Mouse (Mus musculus) left cerebral cortex, adult 6 months (tissue): ENCODE results near the gene Fam50a. TPM values are rescaled to one million over a fixed set of nuclear protein-coding genes. Genes with fewer than 3 reads are reported as not detected.

Source experiments
- long read RNA-seq, 2 experiments: library from polyadenylated mRNA; unstranded; transcript quantifications; one replicate each; pipeline ENCODE4 v2.0.0; 2019 to 2020
- polyA plus RNA-seq: library from polyadenylated mRNA; unstranded; fragments of <200 nt; fragmentation: Nextera tagmentation; gene quantifications from 2 replicates; pipeline ENCODE4 v1.2.3, GENCODE M21; 2021

Gene Fam50a
- polyA plus RNA-seq = 26.7 and 27.5 TPM in 2 replicates
- long read RNA-seq, experiment 1, transcript Fam50a-202 (11 exons, 1,918 nt) = minor isoform, 6 of 109 reads
- long read RNA-seq, experiment 1, transcript Fam50a-201 (13 exons, 1,383 nt) = major isoform, 63 of 109 reads
- long read RNA-seq, experiment 1, partial matches to known transcripts = 5 of 109 reads
- long read RNA-seq, experiment 1, other reads (novel, unspliced or antisense) = 35 of 109 reads
- long read RNA-seq, experiment 2, transcript Fam50a-201 (13 exons, 1,383 nt) = major isoform, 21 of 40 reads
- long read RNA-seq, experiment 2, partial matches to known transcripts = 13 of 40 reads
- long read RNA-seq, experiment 2, other reads (novel, unspliced or antisense) = 6 of 40 reads

GRCm38 (mm10) chrX:74312540-74313464 is at the start of gene Fam50a:
TSS of gene Fam50a (plus strand) at chrX:74313033.

GRCm38 (mm10) chrX:74270062-74270901 is 42.6 kb upstream of the Fam50a start, which contains the start of gene Rpl10:
TSS of gene Rpl10 (plus strand) at chrX:74270812.

GRCm38 (mm10) chrX:74281732-74282394 is 31.0 kb upstream of the Fam50a start, which contains the start of the genes Taz and Dnase1l1:
TSS of gene Taz (plus strand) at chrX:74281912.
TSS of gene Dnase1l1 (minus strand) at chrX:74282337.

GRCm38 (mm10) chrX:74296538-74297448 is 16.0 kb upstream of the Fam50a start, which contains the start of gene Atp6ap1:
TSS of gene Atp6ap1 (plus strand) at chrX:74297097.

GRCm38 (mm10) chrX:74304867-74305700 is 7.7 kb upstream of the Fam50a start, which contains the start of gene Gdi1:
TSS of gene Gdi1 (plus strand) at chrX:74304998.

GRCm38 (mm10) chrX:74328725-74329161 is 15.9 kb downstream of the Fam50a start, which contains the start of gene Plxna3:
TSS of gene Plxna3 (plus strand) at chrX:74329066.

GRCm38 (mm10) chrX:74353467-74353770 is 40.6 kb downstream of the Fam50a start, which contains the start of gene Lage3:
TSS of gene Lage3 (minus strand) at chrX:74353618.

Other genes starting within 250 kb of the Fam50a start
- 0.23 and 1.2 TPM in 2 replicates for gene Opn1mw, start 185.6 kb upstream of the Fam50a start, polyA plus RNA-seq
- gene Mecp2, start 177.7 kb upstream of the Fam50a start, polyA plus RNA-seq = 6.0 and 15.2 TPM in 2 replicates
- not detected in 2 replicates for gene Tex28, start 145.2 kb upstream of the Fam50a start, polyA plus RNA-seq
- gene Tktl1, start 135.8 kb upstream of the Fam50a start, polyA plus RNA-seq = 0.13 TPM in 1 of 2 replicates, not detected in the other
- gene Flna, start 63.2 kb upstream of the Fam50a start, polyA plus RNA-seq = 3.0 and 3.1 TPM in 2 replicates
- gene Emd, start 58.3 kb upstream of the Fam50a start, polyA plus RNA-seq = 8.0 and 8.3 TPM in 2 replicates
- 1,226 and 1,360 TPM in 2 replicates for gene Rpl10, start 42.2 kb upstream of the Fam50a start, polyA plus RNA-seq
- 32.5 and 43.3 TPM in 2 replicates for gene Taz, start 31.1 kb upstream of the Fam50a start, polyA plus RNA-seq
- 2.0 and 2.9 TPM in 2 replicates for gene Dnase1l1, start 30.7 kb upstream of the Fam50a start, polyA plus RNA-seq
- gene Atp6ap1, start 15.9 kb upstream of the Fam50a start, polyA plus RNA-seq = 121 and 138 TPM in 2 replicates
- gene Gdi1, start 8.0 kb upstream of the Fam50a start, polyA plus RNA-seq = 172 and 250 TPM in 2 replicates
- gene Plxna3, start 16.0 kb downstream of the Fam50a start, polyA plus RNA-seq = 1.5 and 1.6 TPM in 2 replicates
- gene Lage3, start 40.6 kb downstream of the Fam50a start, polyA plus RNA-seq = 47.9 and 50.4 TPM in 2 replicates
- 110 and 116 TPM in 2 replicates for gene Ubl4a, start 60.2 kb downstream of the Fam50a start, polyA plus RNA-seq
- gene Slc10a3, start 60.3 kb downstream of the Fam50a start, polyA plus RNA-seq = 3.3 and 3.8 TPM in 2 replicates
- 17.4 and 21.2 TPM in 2 replicates for gene Fam3a, start 80.2 kb downstream of the Fam50a start, polyA plus RNA-seq
- 7.3 and 10.4 TPM in 2 replicates for gene Ikbkg, start 80.3 kb downstream of the Fam50a start, polyA plus RNA-seq
- gene G6pdx, start 116.2 kb downstream of the Fam50a start, polyA plus RNA-seq = 17.4 and 18.3 TPM in 2 replicates
- not detected in 2 replicates for gene Gm6880, start 168.4 kb downstream of the Fam50a start, polyA plus RNA-seq